Mouse (Mus musculus) thymus, adult 18-20 months (tissue): ENCODE measurements around the gene Jaml.
A peak's percentile ranks its signal among the peaks of the same experiment; 100 is the strongest.

Source experiments
- DNase-seq, 2 experiments: peaks; one replicate each; pipeline ENCODE4 v3.0.0; 2022; ENCODE audit warnings: mixed read lengths in 2 of 2

Jaml gene

GRCm38 (mm10) chr9:45122209-45122761 is 43.3 kb downstream of the Jaml start:
- peak; percentile 59 to 81 for DNase-seq

GRCm38 (mm10) chr9:45125211-45125610 is 46.2 kb downstream of the Jaml start:
- DNase-seq: peak in 1 of 2 experiments; percentile 5

GRCm38 (mm10) chr9:45126941-45127340 is 48.0 kb downstream of the Jaml start:
- peak in 1 of 2 experiments; percentile 56 for DNase-seq

GRCm38 (mm10) chr9:45130119-45130518 is 51.1 kb downstream of the Jaml start:
- no peak for DNase-seq

GRCm38 (mm10) chr9:45133484-45134310 is 54.7 kb downstream of the Jaml start:
- DNase-seq: peak; percentile 50 to 59

- no peak for DNase-seq
Observed at GRCm38 (mm10) chr9:45136442-45137169, 57.6 kb downstream of the Jaml start.

GRCm38 (mm10) chr9:45138191-45139032 is 59.4 kb downstream of the Jaml start, which contains the start of gene Scn4b:
Gene Scn4b (plus strand): TSS chr9:45138395.
- DNase-seq: peak; percentile 54

GRCm38 (mm10) chr9:45139082-45139481 is 60.1 kb downstream of the Jaml start:
- DNase-seq: no peak

GRCm38 (mm10) chr9:45140945-45141344 is 62.0 kb downstream of the Jaml start:
- no peak for DNase-seq

GRCm38 (mm10) chr9:45142686-45143085 is 63.7 kb downstream of the Jaml start:
- DNase-seq: no peak

GRCm38 (mm10) chr9:45145533-45146266 is 66.7 kb downstream of the Jaml start:
- no peak for DNase-seq

GRCm38 (mm10) chr9:45146267-45146597 is 67.2 kb downstream of the Jaml start:
- peak; percentile 59 to 78 for DNase-seq

- no peak for DNase-seq
Observed at GRCm38 (mm10) chr9:45150933-45151332, 72.0 kb downstream of the Jaml start.

- peak; percentile 46 to 66 for DNase-seq
Observed at GRCm38 (mm10) chr9:45153361-45153760, 74.4 kb downstream of the Jaml start.
